Comparison of ENCODE assay signal across 8 mouse cellular contexts in the genomic region with DNA sequence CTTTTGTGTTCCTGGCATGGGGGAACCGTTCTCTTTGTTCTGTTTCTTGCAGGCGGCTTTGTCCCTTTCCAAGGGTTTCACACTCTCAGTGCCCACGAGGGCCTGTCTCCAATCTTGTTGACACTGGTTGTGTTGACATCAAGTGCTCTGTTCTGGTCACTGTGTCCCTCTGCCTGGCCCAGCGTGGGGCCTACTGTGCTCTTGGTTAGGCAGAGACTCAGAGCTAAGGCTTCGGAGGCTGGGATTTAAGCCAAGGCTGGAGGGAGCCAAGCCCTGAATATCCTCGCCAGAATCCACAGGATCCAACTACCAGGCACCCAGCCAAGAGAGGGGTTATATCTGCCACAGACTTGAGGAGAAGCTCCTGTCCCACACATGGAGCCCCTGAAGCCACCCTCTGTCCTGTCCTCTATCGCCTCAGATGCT. TPM values are rescaled to one million over a fixed set of nuclear protein-coding genes. Genes with fewer than 3 reads are reported as not detected.
DNase-seq lines count a peak whose midpoint lies in the region; ATAC-seq and TF ChIP-seq lines count a peak whose summit lies in the region.

No protein-coding gene starts in this region.

- H3K27me3 ChIP-seq in intestine, embryonic 14.5 days (replicated peaks; ENCODE audit: control insufficient read depth, insufficient read depth, low read length) = no peaks in the 10 kb centered on the region
- H3K27me3 ChIP-seq in intestine, postnatal 0 days (replicated peaks; ENCODE audit: control insufficient read depth, insufficient read depth, low read length) = no peaks in the 10 kb centered on the region
- H3K27me3 ChIP-seq in heart, embryonic 16.5 days (ENCODE audit: control insufficient read depth, insufficient read depth, low read length) = no peaks in the 10 kb centered on the region
- H3K27me3 ChIP-seq in midbrain, embryonic 15.5 days (replicated peaks) = no peaks in the 10 kb centered on the region

- H3K36me3 ChIP-seq in intestine, embryonic 14.5 days (ENCODE audit: control insufficient read depth, insufficient read depth, low read length) = no peaks in the 10 kb centered on the region
- no peaks in the 10 kb centered on the region; the same call in 1 of the 2 replicates for H3K36me3 ChIP-seq in intestine, postnatal 0 days (ENCODE audit: control insufficient read depth, insufficient read depth)
- H3K36me3 ChIP-seq in heart, embryonic 16.5 days (ENCODE audit: control insufficient read depth, insufficient read depth) = no peaks in the 10 kb centered on the region
- no peaks in the 10 kb centered on the region for H3K36me3 ChIP-seq in midbrain, embryonic 15.5 days (replicated peaks)

- no peak for TF ChIP-seq POLR2A in embryonic fibroblast, embryonic 13.5 days (IDR thresholded peaks at IDR 0.05; ENCODE audit: low read depth, low read length)

- H3K9me3 ChIP-seq in intestine, embryonic 14.5 days (ENCODE audit: control insufficient read depth, low read length) = 0 out of 2 replicates have a peak, but pooled peaks cover 2% of the 10 kb centered on the region
- H3K9me3 ChIP-seq in intestine, postnatal 0 days (ENCODE audit: control insufficient read depth) = no peaks in the 10 kb centered on the region
- peaks cover 5% of the 10 kb centered on the region for H3K9me3 ChIP-seq in heart, embryonic 16.5 days (replicated peaks; ENCODE audit: control insufficient read depth, low read length)
- no peaks in the 10 kb centered on the region for H3K9me3 ChIP-seq in midbrain, embryonic 15.5 days

- no peak overlapping the region for H3K9ac ChIP-seq in intestine, embryonic 14.5 days (ENCODE audit: low read length)
- H3K9ac ChIP-seq in intestine, postnatal 0 days (ENCODE audit: low read depth, low read length) = no peak overlapping the region
- peak overlapping the region; percentile 49 for H3K9ac ChIP-seq in heart, embryonic 16.5 days (ENCODE audit: low read length)
- no peak overlapping the region for H3K9ac ChIP-seq in midbrain, embryonic 15.5 days

- H3K4me1 ChIP-seq in intestine, embryonic 14.5 days (replicated peaks; ENCODE audit: control insufficient read depth, insufficient read depth, low read length) = peaks cover 37% of the 10 kb centered on the region
- H3K4me1 ChIP-seq in intestine, postnatal 0 days (replicated peaks; ENCODE audit: control insufficient read depth, insufficient read depth, low read length) = peaks cover 14% of the 10 kb centered on the region
- peaks cover 17% of the 10 kb centered on the region for H3K4me1 ChIP-seq in embryonic fibroblast, embryonic 13.5 days (ENCODE audit: control insufficient read depth, insufficient read depth, low read length)
- H3K4me1 ChIP-seq in heart, embryonic 16.5 days (ENCODE audit: control insufficient read depth, insufficient read depth, low read length) = peaks cover 35% of the 10 kb centered on the region
- peaks cover 10% of the 10 kb centered on the region for H3K4me1 ChIP-seq in midbrain, embryonic 15.5 days

- 56% methylated on average over 7 of the region's 7 CpGs for WGBS in intestine, embryonic 14.5 days
- 63% methylated on average over 7 of the region's 7 CpGs for WGBS in intestine, postnatal 0 days
- 12% methylated on average over 7 of the region's 7 CpGs for WGBS in heart, embryonic 16.5 days
- WGBS in midbrain, embryonic 15.5 days = 62% methylated on average over 7 of the region's 7 CpGs

- H3K27ac ChIP-seq in intestine, embryonic 14.5 days (ENCODE audit: low read depth) = peak overlapping the region; percentile 57; the same call in 1 of the 2 replicates
- H3K27ac ChIP-seq in intestine, postnatal 0 days (ENCODE audit: low read depth, low read length) = no peak overlapping the region; the same call in 1 of the 2 replicates
- peak overlapping the region; percentile 74 for H3K27ac ChIP-seq in embryonic fibroblast, embryonic 13.5 days (ENCODE audit: insufficient read depth, low read length)
- peak overlapping the region; percentile 88 for H3K27ac ChIP-seq in heart, embryonic 16.5 days (ENCODE audit: low read length)
- H3K27ac ChIP-seq in midbrain, embryonic 15.5 days = 0 out of 2 replicates have a peak overlapping the region, but pooled peaks have one; percentile 36

- no peak overlapping the region for H3K4me2 ChIP-seq in intestine, embryonic 14.5 days (ENCODE audit: low read length)
- H3K4me2 ChIP-seq in intestine, postnatal 0 days (replicated peaks; ENCODE audit: low read depth) = no peak overlapping the region
- peak overlapping the region; percentile 22; the same call in 1 of the 2 replicates for H3K4me2 ChIP-seq in heart, embryonic 16.5 days (ENCODE audit: low read depth, low read length)
- no peak overlapping the region for H3K4me2 ChIP-seq in midbrain, embryonic 15.5 days

- DNase-seq in intestine, embryonic 14.5 days (ENCODE audit: low spot score) = no peak
- peak; percentile 73 for DNase-seq in layer of hippocampus, adult 9-11 months
- DNase-seq in urinary bladder, postnatal 14 days (ENCODE audit: low spot score) = peak; percentile 83
- DNase-seq in embryo, embryonic 10.5 days (ENCODE audit: low spot score) = no peak

- H3K4me3 ChIP-seq in intestine, embryonic 14.5 days (ENCODE audit: low read depth, low read length) = no peak overlapping the region
- H3K4me3 ChIP-seq in intestine, postnatal 0 days (ENCODE audit: low read depth, low read length) = no peak overlapping the region
- no peak overlapping the region for H3K4me3 ChIP-seq in embryonic fibroblast, embryonic 13.5 days (ENCODE audit: insufficient read depth, low read length)
- no peak overlapping the region for H3K4me3 ChIP-seq in heart, embryonic 16.5 days (ENCODE audit: low read length)
- no peak overlapping the region for H3K4me3 ChIP-seq in midbrain, embryonic 15.5 days

- no peak for TF ChIP-seq CTCF in intestine, postnatal 0 days (IDR thresholded peaks at IDR 0.05; ENCODE audit: low read depth)
- TF ChIP-seq CTCF in embryonic fibroblast, embryonic 13.5 days (IDR thresholded peaks at IDR 0.05; ENCODE audit: borderline replicate concordance, insufficient read depth, low read length) = no peak

- 0 out of 2 replicates have a peak, but pooled peaks have one; percentile 14 for ATAC-seq in intestine, embryonic 14.5 days (replicated peaks; ENCODE audit: low FRiP score, low TSS enrichment, low read depth)
- ATAC-seq in intestine, postnatal 0 days = no peak
- ATAC-seq in heart, embryonic 16.5 days (replicated peaks; ENCODE audit: extremely low read depth, insufficient read depth, low FRiP score) = peak; percentile 80
- ATAC-seq in midbrain, embryonic 15.5 days (replicated peaks) = peak; percentile 50

RNA-seq across cellular contexts. Expression of gene 1700029H14Rik, which starts 32.4 kb away (rescaled TPM):
- polyA plus RNA-seq in intestine, embryonic 14.5 days (2014; fragmentation: Nextera tagmentation; extraction: Ambion mirVana) = not detected in 2 replicates
- not detected in 2 replicates for polyA plus RNA-seq in intestine, postnatal 0 days (2015; fragmentation: Nextera tagmentation; extraction: Ambion mirVana)
- polyA plus RNA-seq in embryonic fibroblast, embryonic 13.5 days (2011; ENCODE audit: insufficient read length, low read depth, missing spikeins) = not detected in 2 replicates
- not detected in 2 replicates for polyA plus RNA-seq in heart, embryonic 16.5 days (2015; fragmentation: Nextera tagmentation; extraction: Ambion mirVana)
- polyA plus RNA-seq in midbrain, embryonic 15.5 days (2015; fragmentation: Nextera tagmentation; extraction: Ambion mirVana) = not detected in 2 replicates

RNA-seq across cellular contexts. Expression of gene Gas6, which starts 35.6 kb away (rescaled TPM):
- polyA plus RNA-seq in intestine, embryonic 14.5 days (2014; fragmentation: Nextera tagmentation; extraction: Ambion mirVana) = 28.0 and 28.7 TPM in 2 replicates
- 75.6 and 77.3 TPM in 2 replicates for polyA plus RNA-seq in intestine, postnatal 0 days (2015; fragmentation: Nextera tagmentation; extraction: Ambion mirVana)
- polyA plus RNA-seq in embryonic fibroblast, embryonic 13.5 days (2011; ENCODE audit: insufficient read length, low read depth, missing spikeins) = 111 and 131 TPM in 2 replicates
- 268 and 275 TPM in 2 replicates for polyA plus RNA-seq in heart, embryonic 16.5 days (2015; fragmentation: Nextera tagmentation; extraction: Ambion mirVana)
- 36.8 and 42.7 TPM in 2 replicates for polyA plus RNA-seq in midbrain, embryonic 15.5 days (2015; fragmentation: Nextera tagmentation; extraction: Ambion mirVana)

Comparison
In these comparisons a context has a peak if more than half of its experiments do, and no peak if none do; other contexts are left out.
1. DNase-seq: peak in layer of hippocampus, adult 9-11 months (single experiment) and urinary bladder, postnatal 14 days (single experiment); none in intestine, embryonic 14.5 days (single experiment) and embryo, embryonic 10.5 days (single experiment).